Mouse (Mus musculus) limb, embryonic 10.5 days (tissue): ENCODE results near the gene Rabgef1. TPM values are rescaled to one million over a fixed set of nuclear protein-coding genes. Genes with fewer than 3 reads are reported as not detected.

ENCODE experiments used
- DNase-seq: peaks from one replicate; pipeline ENCODE4 v3.0.0-alpha.2; 2017; ENCODE audit warnings: low spot score
- H3K27ac ChIP-seq: fragments of 300-500 bp; sonication (generic); 2 replicates; pipeline ENCODE4 v1.5.1; 2016; ENCODE audit warnings: mild to moderate bottlenecking
- H3K27me3 ChIP-seq: fragments of 300-500 bp; sonication (generic); 2 replicates; pipeline ENCODE4 v1.6.1; 2016; ENCODE audit warnings: low read depth, mild to moderate bottlenecking; ENCODE audit not compliant: poor library complexity, severe bottlenecking
- H3K36me3 ChIP-seq: fragments of 300-500 bp; sonication (generic); 2 replicates; pipeline ENCODE4 v1.6.1; 2016; ENCODE audit warnings: mild to moderate bottlenecking, moderate library complexity
- H3K4me1 ChIP-seq: fragments of 300-500 bp; sonication (generic); 2 replicates; pipeline ENCODE4 v1.6.1; 2016
- H3K4me3 ChIP-seq: fragments of 300-500 bp; sonication (generic); 2 replicates; pipeline ENCODE4 v1.5.1; 2016; ENCODE audit warnings: mild to moderate bottlenecking, moderate library complexity
- H3K9me3 ChIP-seq: fragments of 300-500 bp; sonication (generic); replicated peaks from 2 replicates; pipeline ENCODE4 v1.6.1; 2016; ENCODE audit warnings: mild to moderate bottlenecking
- WGBS: fragments of 180-500 bp; shearing (Covaris S2); methylation state at CpG from one replicate; pipeline ENCODE4 v1.1.7; 2016; 5-methylcytosine and 5-hydroxymethylcytosine counted together
- polyA plus RNA-seq: library from polyadenylated mRNA; unstranded; fragments of >200 nt; fragmentation: Nextera tagmentation; extraction: Ambion mirVana; gene quantifications from 2 replicates; pipeline ENCODE4 v1.2.1, GENCODE M21; 2016

Rabgef1 gene
- polyA plus RNA-seq, 1 experiment from 2014 or later = 21.7 TPM

- no peak for DNase-seq
- no peaks in the 10 kb centered on the region for H3K4me1 ChIP-seq
- WGBS = 89% methylated on average over 6 of the region's 6 CpGs
- H3K36me3 ChIP-seq = no peaks in the 10 kb centered on the region
- H3K27ac ChIP-seq = no peak overlapping the region
- no peaks in the 10 kb centered on the region for H3K9me3 ChIP-seq
- no peaks in the 10 kb centered on the region for H3K27me3 ChIP-seq
- no peak overlapping the region for H3K4me3 ChIP-seq
Observed at GRCm38 (mm10) chr5:130181740-130182540, 10.3 kb downstream of the Rabgef1 start.

GRCm38 (mm10) chr5:130182541-130182821 is 10.9 kb downstream of the Rabgef1 start:
- Histone ChIP-seq H3K36me3 (0 out of 2 replicates have a peak, but pooled peaks cover 2% of the 10 kb centered on the region), H3K27me3 (no peaks in the 10 kb centered on the region), H3K27ac (no peak overlapping the region), H3K4me1 (no peaks in the 10 kb centered on the region), H3K9me3 (no peaks in the 10 kb centered on the region), H3K4me3 (no peak overlapping the region)
- DNase-seq = no peak
- 90% methylated on average over 3 of the region's 3 CpGs for WGBS

- DNase-seq = no peak
- Histone ChIP-seq H3K36me3 (peaks cover 18% of the 10 kb centered on the region), H3K4me3 (no peak overlapping the region), H3K27ac (no peak overlapping the region), H3K4me1 (no peaks in the 10 kb centered on the region), H3K9me3 (no peaks in the 10 kb centered on the region), H3K27me3 (no peaks in the 10 kb centered on the region)
- WGBS = 84% methylated on average over 9 of the region's 9 CpGs
Observed at GRCm38 (mm10) chr5:130184193-130184856, 12.7 kb downstream of the Rabgef1 start.

GRCm38 (mm10) chr5:130185312-130185711 is 13.7 kb downstream of the Rabgef1 start:
- WGBS = 90% methylated on average over 6 of the region's 6 CpGs
- Histone ChIP-seq H3K36me3 (peaks cover 28% of the 10 kb centered on the region), H3K4me3 (no peak overlapping the region), H3K27ac (no peak overlapping the region), H3K4me1 (no peaks in the 10 kb centered on the region), H3K9me3 (no peaks in the 10 kb centered on the region), H3K27me3 (no peaks in the 10 kb centered on the region)
- no peak for DNase-seq

GRCm38 (mm10) chr5:130187383-130187782 is 15.8 kb downstream of the Rabgef1 start:
- H3K9me3 ChIP-seq = no peaks in the 10 kb centered on the region
- no peak for DNase-seq
- H3K4me1 ChIP-seq = no peaks in the 10 kb centered on the region
- no peak overlapping the region for H3K27ac ChIP-seq
- no peak overlapping the region for H3K4me3 ChIP-seq
- peaks cover 49% of the 10 kb centered on the region for H3K36me3 ChIP-seq
- H3K27me3 ChIP-seq = no peaks in the 10 kb centered on the region
- WGBS = 79% methylated on average over 7 of the region's 7 CpGs

- Histone ChIP-seq H3K4me1 (no peaks in the 10 kb centered on the region), H3K9me3 (no peaks in the 10 kb centered on the region), H3K27me3 (no peaks in the 10 kb centered on the region), H3K4me3 (no peak overlapping the region), H3K27ac (no peak overlapping the region), H3K36me3 (peaks cover 75% of the 10 kb centered on the region)
- no peak for DNase-seq
- 92% methylated on average over 6 of the region's 6 CpGs for WGBS
Observed at GRCm38 (mm10) chr5:130190909-130191308, 19.3 kb downstream of the Rabgef1 start.

- H3K36me3 ChIP-seq = peaks cover 75% of the 10 kb centered on the region
- H3K4me3 ChIP-seq = no peak overlapping the region
- H3K4me1 ChIP-seq = no peaks in the 10 kb centered on the region
- no peak overlapping the region for H3K27ac ChIP-seq
- 87% methylated on average over 6 of the region's 6 CpGs for WGBS
- DNase-seq = no peak
- no peaks in the 10 kb centered on the region for H3K27me3 ChIP-seq
- no peaks in the 10 kb centered on the region for H3K9me3 ChIP-seq
Observed at GRCm38 (mm10) chr5:130191865-130192264, 20.3 kb downstream of the Rabgef1 start.

- Histone ChIP-seq H3K4me3 (no peak overlapping the region), H3K27me3 (no peaks in the 10 kb centered on the region), H3K36me3 (peaks cover 77% of the 10 kb centered on the region), H3K9me3 (no peaks in the 10 kb centered on the region), H3K4me1 (no peaks in the 10 kb centered on the region), H3K27ac (no peak overlapping the region)
- 83% methylated on average over 2 of the region's 2 CpGs for WGBS
- DNase-seq = no peak
Observed at GRCm38 (mm10) chr5:130192356-130192944, 20.9 kb downstream of the Rabgef1 start.

- no peaks in the 10 kb centered on the region for H3K9me3 ChIP-seq
- no peaks in the 10 kb centered on the region for H3K4me1 ChIP-seq
- no peak overlapping the region for H3K27ac ChIP-seq
- WGBS = 86% methylated on average over 3 of the region's 3 CpGs
- H3K27me3 ChIP-seq = no peaks in the 10 kb centered on the region
- peaks cover 79% of the 10 kb centered on the region for H3K36me3 ChIP-seq
- H3K4me3 ChIP-seq = no peak overlapping the region
- DNase-seq = no peak
Observed at GRCm38 (mm10) chr5:130193760-130194159, 22.2 kb downstream of the Rabgef1 start.

- 100% methylated on average over 1 of the region's 1 CpGs for WGBS
- H3K27ac ChIP-seq = no peak overlapping the region
- no peak for DNase-seq
- peaks cover 78% of the 10 kb centered on the region for H3K36me3 ChIP-seq
- no peak overlapping the region for H3K4me3 ChIP-seq
- no peaks in the 10 kb centered on the region for H3K4me1 ChIP-seq
- H3K9me3 ChIP-seq = no peaks in the 10 kb centered on the region
- no peaks in the 10 kb centered on the region for H3K27me3 ChIP-seq
Observed at GRCm38 (mm10) chr5:130196307-130196706, 24.7 kb downstream of the Rabgef1 start.

GRCm38 (mm10) chr5:130197454-130197853 is 25.9 kb downstream of the Rabgef1 start:
- WGBS = 89% methylated on average over 3 of the region's 3 CpGs

GRCm38 (mm10) chr5:130197981-130198380 is 26.4 kb downstream of the Rabgef1 start:
- H3K4me1 ChIP-seq = no peaks in the 10 kb centered on the region
- no peaks in the 10 kb centered on the region for H3K9me3 ChIP-seq
- no peak overlapping the region for H3K27ac ChIP-seq
- H3K4me3 ChIP-seq = no peak overlapping the region
- no peak for DNase-seq
- WGBS = 93% methylated on average over 7 of the region's 7 CpGs
- H3K27me3 ChIP-seq = no peaks in the 10 kb centered on the region
- H3K36me3 ChIP-seq = peaks cover 76% of the 10 kb centered on the region

More at GRCm38 (mm10) chr5:130197454-130197853, 25.9 kb downstream of the Rabgef1 start:
- H3K36me3 ChIP-seq = peaks cover 76% of the 10 kb centered on the region
- H3K27ac ChIP-seq = no peak overlapping the region
- no peaks in the 10 kb centered on the region for H3K9me3 ChIP-seq
- no peaks in the 10 kb centered on the region for H3K4me1 ChIP-seq
- H3K27me3 ChIP-seq = no peaks in the 10 kb centered on the region
- DNase-seq = no peak
- no peak overlapping the region for H3K4me3 ChIP-seq
